Mouse (Mus musculus) ES-E14 (cell line): Measurements from ENCODE around the gene Fancc.

Source experiments
- ZC3H11A ChIP-seq: IDR thresholded peaks from 2 replicates; pipeline ENCODE4 v1.6.1; 2012; ENCODE audit warnings: low read depth, mild to moderate bottlenecking, inconsistent platforms, low read length, borderline replicate concordance
- ZNF384 ChIP-seq: IDR thresholded peaks from 2 replicates; pipeline ENCODE4 v1.6.1; 2012; ENCODE audit warnings: low read depth, low read length, inconsistent platforms

- TF ChIP-seq ZC3H11A: no peak
- TF ChIP-seq ZNF384: no peak
Observed at GRCm38 (mm10) chr13:63385234-63385633, 111.8 kb downstream of the Fancc start.
